Mouse (Mus musculus) forebrain, embryonic 16.5 days (tissue): ENCODE measurements at regions not wholly inside any gene's neighbourhood (a gene's known extent, or its start where the extent isn't known, plus 50 kb on each side); places are given as distances from the start of the nearest gene placed in this dataset.
A peak's percentile ranks its signal among the peaks of the same experiment; 100 is the strongest.

Source experiments
- ATAC-seq: fragments of 200-750 bp; cut with Nextera tagmentation; 2 replicates; pipeline ENCODE4 v1.8.0; 2017; ENCODE audit warnings: mild to moderate bottlenecking, moderate library complexity
- H3K27ac ChIP-seq: fragments of 300-500 bp; sonication (generic); 2 replicates; pipeline ENCODE4 v1.5.1; 2014; ENCODE audit warnings: low read length, control low read depth
- H3K27me3 ChIP-seq: fragments of 300-500 bp; sonication (generic); replicated peaks from 2 replicates; pipeline ENCODE4 v1.6.1; 2014; ENCODE audit warnings: low read length; ENCODE audit not compliant: control insufficient read depth, insufficient read depth
- H3K36me3 ChIP-seq: fragments of 300-500 bp; sonication (generic); 2 replicates; pipeline ENCODE4 v1.6.1; 2014; ENCODE audit not compliant: control insufficient read depth, insufficient read depth
- H3K4me1 ChIP-seq: fragments of 300-500 bp; sonication (generic); replicated peaks from 2 replicates; pipeline ENCODE4 v1.6.1; 2014; ENCODE audit warnings: low read length; ENCODE audit not compliant: control insufficient read depth, insufficient read depth
- H3K4me2 ChIP-seq: fragments of 300-500 bp; sonication (generic); 2 replicates; pipeline ENCODE4 v1.6.1; 2014; ENCODE audit warnings: mild to moderate bottlenecking, low read length, control low read depth
- H3K4me3 ChIP-seq: fragments of 300-500 bp; sonication (generic); replicated peaks from 2 replicates; pipeline ENCODE4 v1.5.1; 2014; ENCODE audit warnings: mild to moderate bottlenecking, low read length, control low read depth
- H3K9ac ChIP-seq: fragments of 300-500 bp; sonication (generic); replicated peaks from 2 replicates; pipeline ENCODE4 v1.6.1; 2014; ENCODE audit warnings: low read depth, low read length, control low read depth
- H3K9me3 ChIP-seq: fragments of 300-500 bp; sonication (generic); 2 replicates; pipeline ENCODE4 v1.6.1; 2016; ENCODE audit warnings: low read length; ENCODE audit not compliant: control insufficient read depth
- WGBS: fragments of 180-500 bp; shearing (Covaris S2); extraction: QIAGEN DNeasy Blood & Tissue Kit; methylation state at CpG from one replicate; pipeline ENCODE4 v1.1.7; 2014; 5-methylcytosine and 5-hydroxymethylcytosine counted together

DNA sequence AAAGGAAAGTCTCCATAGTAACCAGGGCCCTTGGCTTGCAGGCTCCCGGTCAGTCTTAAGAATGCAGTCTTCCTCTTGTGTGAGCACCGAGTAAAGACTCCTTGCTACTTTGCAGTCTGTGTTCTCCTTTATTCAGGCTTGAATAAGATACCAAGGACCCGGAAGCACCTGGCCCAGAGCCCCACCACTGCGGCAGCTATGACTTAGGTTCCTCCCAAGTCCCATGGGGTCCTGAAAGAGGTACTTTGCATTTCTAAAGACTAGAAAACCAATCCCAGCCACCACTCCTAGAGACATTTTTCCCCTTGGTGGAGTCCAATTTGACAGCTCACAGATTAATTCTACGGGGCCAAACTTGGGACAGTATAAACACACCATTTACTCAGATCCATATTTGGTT, 51.7 kb upstream of the Tspan11 start:
- no peak for ATAC-seq
- H3K9ac ChIP-seq, result no peak overlapping the region
- no peaks in the 10 kb centered on the region for H3K36me3 ChIP-seq
- no peak overlapping the region for H3K27ac ChIP-seq
- H3K4me2 ChIP-seq, result no peak overlapping the region
- H3K4me1 ChIP-seq, result no peaks in the 10 kb centered on the region
- no peaks in the 10 kb centered on the region for H3K9me3 ChIP-seq
- H3K27me3 ChIP-seq, result no peaks in the 10 kb centered on the region
- WGBS, result 59% methylated on average over 5 of the region's 5 CpGs
- no peak overlapping the region for H3K4me3 ChIP-seq

DNA sequence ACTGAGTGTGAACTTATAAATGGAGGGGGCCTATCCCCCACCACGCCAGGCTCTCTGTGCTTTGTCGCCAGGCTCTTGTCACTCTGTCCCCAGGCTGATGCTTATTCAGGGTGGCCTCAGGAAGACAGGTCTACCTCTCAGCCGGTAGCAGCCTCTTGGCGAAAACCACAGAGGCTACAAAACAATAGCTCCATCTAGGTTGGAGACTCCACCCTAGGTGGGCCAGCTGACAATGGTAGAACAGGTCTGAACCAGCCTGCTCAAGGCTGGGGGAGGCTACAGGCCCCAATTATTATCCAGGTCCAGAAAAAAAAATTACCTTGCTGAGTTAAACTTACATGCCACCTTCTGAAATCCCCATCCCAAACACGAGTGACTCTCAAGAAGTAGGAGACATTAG, 59.0 kb upstream of the Tspan11 start:
- H3K4me3 ChIP-seq, result no peak overlapping the region
- no peaks in the 10 kb centered on the region for H3K9me3 ChIP-seq
- no peak overlapping the region for H3K9ac ChIP-seq
- no peaks in the 10 kb centered on the region for H3K4me1 ChIP-seq
- no peak overlapping the region for H3K27ac ChIP-seq
- H3K4me2 ChIP-seq, result no peak overlapping the region
- no peak for ATAC-seq
- no peaks in the 10 kb centered on the region for H3K27me3 ChIP-seq
- no peaks in the 10 kb centered on the region for H3K36me3 ChIP-seq
- WGBS, result 77% methylated on average over 5 of the region's 5 CpGs

DNA sequence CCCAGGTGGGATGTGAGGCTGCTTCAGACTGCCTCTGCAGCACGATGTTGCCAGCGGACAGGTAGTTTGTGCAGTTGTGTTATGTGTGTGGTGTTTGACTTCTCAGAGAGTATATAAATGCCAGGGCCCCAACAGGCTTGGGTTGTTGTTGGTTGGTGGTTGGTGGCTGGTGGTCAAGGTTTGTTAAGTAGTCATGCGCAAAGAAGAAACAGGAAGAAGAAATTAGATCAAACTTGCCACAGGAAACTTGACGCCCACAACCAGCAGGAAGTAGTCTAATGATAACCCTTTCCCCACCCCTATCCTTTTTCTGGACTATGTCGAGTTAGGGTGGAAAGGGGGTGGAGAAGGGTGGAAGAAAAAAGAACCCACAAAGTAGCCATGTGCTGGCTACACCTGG, 56.2 kb upstream of the Prmt8 start:
- H3K27me3 ChIP-seq, result no peaks in the 10 kb centered on the region
- no peaks in the 10 kb centered on the region for H3K36me3 ChIP-seq
- WGBS, result 86% methylated on average over 5 of the region's 5 CpGs
- ATAC-seq, result no peak
- peaks cover 2% of the 10 kb centered on the region; the same call in 1 of the 2 replicates for H3K4me1 ChIP-seq
- H3K9me3 ChIP-seq, result no peaks in the 10 kb centered on the region
- no peak overlapping the region for H3K4me2 ChIP-seq
- H3K4me3 ChIP-seq, result no peak overlapping the region
- H3K9ac ChIP-seq, result no peak overlapping the region
- no peak overlapping the region for H3K27ac ChIP-seq

DNA sequence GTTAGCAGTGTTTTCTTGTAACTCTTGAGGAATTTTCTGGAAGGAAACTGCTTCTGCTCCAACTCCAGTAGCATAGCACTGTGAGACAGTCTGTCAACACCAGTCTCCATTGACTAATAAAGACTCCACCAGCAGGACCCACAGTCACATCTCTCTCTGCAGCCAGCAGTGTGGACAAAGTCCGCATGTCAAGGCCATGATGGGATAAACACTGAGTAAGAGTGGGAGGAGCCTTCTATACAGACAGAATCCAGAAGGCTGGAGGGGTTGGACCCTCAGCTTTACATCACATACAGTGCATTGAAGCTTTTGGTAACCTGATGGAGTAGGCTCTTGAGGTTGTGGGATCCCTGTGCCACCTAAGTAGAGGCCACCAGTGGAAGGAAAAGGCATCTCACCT, 54.4 kb upstream of the Prmt8 start:
- H3K27ac ChIP-seq, result no peak overlapping the region
- H3K36me3 ChIP-seq, result no peaks in the 10 kb centered on the region
- WGBS, result 74% methylated on average over 1 of the region's 1 CpGs
- H3K9ac ChIP-seq, result no peak overlapping the region
- no peaks in the 10 kb centered on the region for H3K9me3 ChIP-seq
- H3K4me2 ChIP-seq, result no peak overlapping the region
- no peaks in the 10 kb centered on the region for H3K27me3 ChIP-seq
- H3K4me3 ChIP-seq, result no peak overlapping the region
- no peak for ATAC-seq
- H3K4me1 ChIP-seq, result peaks cover 4% of the 10 kb centered on the region; the same call in 1 of the 2 replicates

DNA sequence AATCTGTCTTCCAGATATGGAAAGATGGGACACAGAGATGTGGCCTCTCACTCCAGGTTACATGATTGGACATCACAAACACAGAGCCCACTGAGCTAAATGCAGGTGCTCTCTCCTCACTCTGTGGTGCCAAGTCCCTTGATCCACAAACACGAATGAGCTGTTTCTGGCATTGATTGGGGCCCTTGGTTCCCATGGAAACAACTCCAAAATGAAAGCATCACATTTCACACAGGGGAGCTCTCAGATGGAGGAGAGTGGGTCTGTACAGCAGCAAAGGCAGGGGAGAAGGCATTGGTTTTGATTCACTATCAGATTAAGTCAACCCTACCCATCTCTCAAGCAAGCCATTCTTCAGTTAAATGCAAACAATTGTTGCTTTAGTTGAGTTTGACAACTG, 51.3 kb upstream of the Prmt8 start:
- no peak overlapping the region for H3K9ac ChIP-seq
- H3K9me3 ChIP-seq, result no peaks in the 10 kb centered on the region
- H3K36me3 ChIP-seq, result no peaks in the 10 kb centered on the region
- peaks cover 4% of the 10 kb centered on the region; the same call in 1 of the 2 replicates for H3K4me1 ChIP-seq
- peak; percentile 63 for ATAC-seq
- no peak overlapping the region for H3K4me3 ChIP-seq
- whole genome bisulfite sequencing, result 3% methylated on average over 1 of the region's 1 CpGs
- H3K27ac ChIP-seq, result no peak overlapping the region
- H3K27me3 ChIP-seq, result no peaks in the 10 kb centered on the region
- no peak overlapping the region for H3K4me2 ChIP-seq
